Mouse (Mus musculus) T-helper 17 cell (primary cell): ENCODE results near the gene Rom1.

Experiments
- in situ Hi-C, 2 experiments: fragments of 300-600 bp; cut with MboI, MseI; formaldehyde crosslinking; loops; 1 replicate in 1 of 2; 2 replicates in 1 of 2; pipeline ENCODE4 v1.15.1; 2025; ENCODE audit warnings: high pct_unique_total_duplicates in 2 of 2

Rom1 gene

DNA sequence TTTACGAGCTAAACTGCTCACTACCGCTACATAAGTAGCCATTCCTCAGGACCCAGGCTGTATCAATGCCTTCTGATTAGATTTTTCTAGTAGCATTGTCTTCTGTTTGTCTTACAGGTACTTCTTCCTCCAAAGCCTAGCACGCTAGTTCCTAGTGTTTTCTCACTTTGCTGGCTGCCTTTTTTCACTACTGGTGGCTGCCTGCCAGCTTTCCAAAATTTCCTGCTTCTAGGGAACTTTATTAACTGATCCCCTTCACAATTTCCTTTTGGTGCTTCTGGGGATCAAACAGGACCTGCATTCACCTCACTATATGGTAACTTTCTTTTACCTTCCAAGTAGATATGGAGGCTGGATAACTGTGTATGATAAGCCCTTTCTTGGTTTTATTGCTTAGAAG, 30.1 kb downstream of the Rom1 start:
- in situ Hi-C loops = loop anchor here (5.0 kb wide), 2 partner anchors 77 to 82 kb away; partner anchors contain the start of genes Hnrnpul2 (in 1 of the 2) and Ttc9c (in 1 of the 2)

DNA sequence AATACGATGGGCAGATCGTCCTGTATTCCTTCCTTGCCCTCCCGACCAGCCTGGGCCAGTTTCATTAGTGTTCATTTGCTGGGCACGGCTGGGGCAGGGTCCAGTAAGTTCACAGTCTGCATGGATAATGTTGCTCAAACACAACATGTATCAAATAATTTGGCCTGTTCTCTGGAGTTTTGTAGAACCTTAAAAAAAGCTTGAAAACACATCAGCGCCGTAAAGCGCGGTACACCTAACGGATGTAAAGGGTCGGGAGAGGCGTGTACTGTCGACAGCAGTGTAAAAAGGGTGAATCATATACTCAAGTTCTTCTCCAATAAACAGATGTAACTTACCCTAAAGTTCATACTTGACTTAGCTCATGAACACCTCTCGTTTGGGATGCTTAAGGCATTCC, 30.6 kb downstream of the Rom1 start:
- in situ Hi-C loops = loop anchor here (5.0 kb wide), 2 partner anchors 76 to 81 kb away; partner anchors contain the start of genes Hnrnpul2 (in 1 of the 2) and Ttc9c (in 1 of the 2)

GRCm38 (mm10) chr19:8897865-8898495, 31.2 kb downstream of the Rom1 start, which contains the start of gene Ganab:
Gene Ganab, plus strand, starts transcription at chr19:8898071.
- in situ Hi-C loops = loop anchor here (5.0 kb wide), 2 partner anchors 76 to 81 kb away; partner anchors contain the start of genes Hnrnpul2 (in 1 of the 2) and Ttc9c (in 1 of the 2)

DNA sequence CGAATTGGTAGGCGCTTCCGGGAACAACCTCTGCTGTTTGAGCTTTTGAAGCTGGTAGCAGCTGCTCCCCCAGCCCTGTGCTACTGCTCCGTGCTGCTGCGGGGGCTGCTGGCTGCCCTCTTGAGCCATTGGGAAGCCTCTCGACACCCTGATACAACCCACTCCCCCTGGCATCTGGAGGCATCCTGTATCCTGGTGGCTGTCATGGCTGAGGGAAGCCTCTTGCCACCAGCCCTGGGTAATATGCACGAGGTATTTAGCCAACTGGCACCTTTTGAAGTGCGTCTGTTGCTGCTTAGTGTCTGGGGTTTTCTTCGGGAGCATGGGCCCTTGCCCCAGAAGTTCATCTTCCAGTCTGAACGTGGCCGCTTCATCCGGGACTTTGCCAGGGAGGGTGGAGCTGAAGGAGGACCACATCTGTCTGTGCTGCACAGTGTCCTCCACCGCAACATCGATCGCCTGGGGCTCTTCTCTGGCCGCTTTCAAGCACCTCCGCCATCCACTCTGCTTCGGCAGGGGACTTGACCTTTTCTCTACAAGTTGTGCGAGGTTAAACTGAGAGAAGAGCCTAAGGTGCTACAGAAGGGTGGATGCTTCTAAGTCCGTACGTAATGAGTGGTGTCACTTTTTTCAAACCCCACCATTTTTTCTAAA, 31.8 kb downstream of the Rom1 start:
- in situ Hi-C loops = loop anchor here (5.0 kb wide), 2 partner anchors 75 to 80 kb away; partner anchors contain the start of genes Hnrnpul2 (in 1 of the 2) and Ttc9c (in 1 of the 2)

DNA sequence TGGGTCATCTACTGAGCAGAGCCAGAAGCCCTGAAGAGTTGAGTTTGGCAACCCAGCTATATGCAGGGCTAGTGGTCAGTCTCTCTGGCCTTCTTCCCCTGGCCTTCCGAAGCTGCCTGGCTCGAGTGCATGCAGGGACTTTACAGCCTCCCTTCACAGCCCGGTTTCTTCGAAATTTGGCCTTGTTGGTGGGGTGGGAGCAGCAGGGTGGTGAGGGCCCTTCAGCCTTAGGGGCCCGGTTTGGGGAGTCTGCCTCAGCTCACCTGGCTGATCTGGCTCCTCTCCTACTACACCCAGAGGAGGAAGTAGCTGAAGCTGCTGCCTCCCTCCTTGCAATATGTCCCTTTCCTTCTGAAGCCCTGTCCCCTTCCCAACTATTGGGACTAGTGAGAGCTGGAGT, 32.9 kb downstream of the Rom1 start:
- in situ Hi-C loops = loop anchor here (5.0 kb wide), 2 partner anchors 74 to 79 kb away; partner anchors contain the start of genes Hnrnpul2 (in 1 of the 2) and Ttc9c (in 1 of the 2)

DNA sequence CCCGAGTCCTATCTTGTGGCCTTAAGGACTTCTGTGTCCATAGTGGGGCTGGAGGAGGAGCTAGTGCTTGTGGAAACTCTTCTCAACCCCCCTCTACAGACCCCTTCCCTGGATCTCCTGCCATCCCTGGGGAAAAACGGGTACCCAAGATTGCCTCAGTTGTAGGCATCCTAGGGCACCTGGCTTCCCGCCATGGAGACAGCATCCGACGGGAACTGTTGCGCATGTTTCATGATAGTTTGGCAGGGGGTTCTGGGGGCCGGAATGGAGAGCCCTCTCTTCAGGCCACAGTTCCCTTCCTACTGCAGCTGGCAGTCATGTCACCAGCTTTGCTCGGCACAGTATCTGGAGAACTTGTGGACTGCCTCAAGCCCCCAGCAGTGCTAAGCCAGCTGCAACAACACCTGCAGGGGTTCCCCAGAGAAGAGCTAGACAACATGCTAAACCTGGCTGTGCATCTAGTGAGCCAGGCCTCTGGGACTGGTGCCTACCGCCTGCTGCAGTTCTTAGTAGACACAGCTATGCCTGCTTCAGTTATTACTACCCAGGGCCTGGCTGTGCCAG, 33.7 kb downstream of the Rom1 start:
- in situ Hi-C loops = loop anchor here (5.0 kb wide), 2 partner anchors 73 to 78 kb away; partner anchors contain the start of genes Hnrnpul2 (in 1 of the 2) and Ttc9c (in 1 of the 2)

- in situ Hi-C loops = loop anchor here in 1 of 2 experiments (5.0 kb wide), 1 partner anchor 49 kb away; the partner anchor contains the start of gene Mta2
Observed at GRCm38 (mm10) chr19:8892829-8893766, 36.1 kb downstream of the Rom1 start, which contains the start of gene Ints5. Gene Ints5, plus strand, starts transcription at chr19:8893005.

GRCm38 (mm10) chr19:8888511-8889385, 40.4 kb downstream of the Rom1 start, which contains the start of the genes 1810009A15Rik and Gm49416:
Gene 1810009A15Rik, plus strand, starts transcription at chr19:8888853.
Gene Gm49416, plus strand, starts transcription at chr19:8888926.
- in situ Hi-C loops = no loop called here

DNA sequence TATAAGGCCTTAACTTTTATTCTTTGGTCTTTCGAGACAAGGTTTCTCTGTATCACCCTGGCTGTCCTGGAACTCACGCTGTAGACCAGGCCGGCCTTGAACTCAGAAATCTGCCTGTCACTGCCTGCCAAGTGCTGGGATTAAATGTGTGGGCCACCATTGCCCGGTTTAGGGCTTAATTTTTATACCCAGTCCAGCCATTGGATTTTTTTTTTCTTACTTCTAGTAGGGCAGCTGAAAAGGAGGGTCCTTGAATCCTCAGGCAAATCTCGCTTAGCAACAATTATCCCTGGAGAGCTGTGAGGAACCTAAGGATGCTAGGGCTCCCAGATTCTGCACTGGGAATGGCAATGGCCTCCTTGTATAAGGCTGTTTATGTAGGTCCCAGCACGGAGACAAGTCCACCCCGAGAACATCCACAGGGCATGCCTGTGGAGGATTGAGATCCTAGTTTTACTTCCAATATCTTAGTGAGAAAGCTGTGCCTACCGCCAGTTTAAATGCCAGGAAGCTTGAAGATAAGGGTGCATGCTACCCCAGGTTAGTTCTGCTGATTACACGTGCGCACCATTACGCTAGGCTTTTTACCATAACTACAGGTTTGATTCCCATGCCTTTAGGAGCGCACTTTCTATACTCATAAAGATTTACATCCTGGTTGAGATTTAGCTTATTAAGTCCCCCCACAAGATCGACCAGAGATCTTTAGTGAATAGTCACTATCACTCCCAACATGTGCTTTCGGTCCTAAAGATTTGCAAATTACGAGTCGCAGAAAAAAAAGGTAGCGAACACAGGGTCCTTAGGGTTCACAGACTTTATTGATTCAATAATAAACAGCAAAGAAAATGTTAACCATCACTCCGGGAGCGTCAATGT, 41.3 kb downstream of the Rom1 start:
- in situ Hi-C loops = no loop called here

GRCm38 (mm10) chr19:8886916-8887584, 42.1 kb downstream of the Rom1 start:
- in situ Hi-C loops = no loop called here

DNA sequence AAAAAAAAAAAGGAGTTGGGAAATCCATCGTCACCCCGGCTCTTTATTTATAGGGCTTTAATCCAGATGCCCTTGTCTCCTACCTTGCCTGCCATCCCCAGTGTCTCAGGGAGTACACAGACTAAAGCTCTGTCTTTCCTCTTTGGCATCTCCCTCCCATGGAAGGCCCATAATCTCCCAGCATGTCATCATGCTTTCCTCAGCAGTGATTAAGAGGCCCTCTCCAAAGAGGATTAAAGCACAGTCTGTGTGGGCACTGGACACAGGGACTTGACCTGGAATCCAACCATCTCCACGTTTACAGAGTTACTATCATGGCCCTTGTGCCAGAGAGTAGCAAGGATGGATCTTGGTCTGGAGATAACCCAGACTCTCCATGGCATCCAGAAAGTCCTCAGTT, 45.5 kb downstream of the Rom1 start, which contains the start of the genes Lbhd1 and Gm49403:
Gene Lbhd1 (plus strand): TSS at position 117 of the 400 bp plus-strand sequence.
Gene Gm49403 (plus strand): TSS at position 315 of the 400 bp plus-strand sequence.
- in situ Hi-C loops = no loop called here

GRCm38 (mm10) chr19:8881034-8881392, 48.1 kb downstream of the Rom1 start:
- in situ Hi-C loops = no loop called here

DNA sequence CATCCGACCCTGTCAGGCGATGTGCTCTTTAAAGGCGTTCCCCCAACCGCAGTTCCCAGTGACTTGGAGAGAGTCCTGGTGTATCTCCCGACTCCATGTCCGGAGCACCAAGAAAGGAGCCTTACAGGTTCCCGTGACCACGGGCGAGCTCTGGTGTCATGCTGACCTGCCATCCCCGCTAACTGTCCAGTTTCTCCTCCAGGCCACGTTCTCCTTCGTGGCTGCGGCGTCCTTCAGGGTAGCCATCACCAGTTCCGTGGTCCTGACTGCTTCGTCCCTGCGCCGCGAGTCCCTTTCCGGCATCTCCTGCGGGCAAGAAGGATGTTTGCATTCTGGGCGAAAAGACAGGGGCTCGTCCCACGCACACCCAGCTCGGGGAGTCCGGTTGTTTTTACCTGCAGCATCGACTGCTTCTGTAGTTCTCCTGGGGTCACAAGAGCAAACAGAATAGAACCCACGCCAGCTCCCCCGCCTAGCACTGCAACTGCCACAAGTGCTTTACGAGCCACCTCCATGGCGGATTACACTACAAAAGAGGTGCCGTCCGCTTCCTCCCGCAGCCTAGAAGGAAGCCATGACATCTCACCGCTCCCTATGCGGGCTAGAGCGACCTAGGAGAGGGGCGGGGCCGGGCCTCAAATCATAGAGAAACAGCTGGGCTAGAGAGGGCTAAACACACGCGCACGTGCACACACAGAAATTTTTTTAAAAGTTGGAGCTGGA, 48.7 kb downstream of the Rom1 start, which contains the start of gene Uqcc3:
Gene Uqcc3 (minus strand): TSS at position 613 of the 723 bp plus-strand sequence.
- in situ Hi-C loops = no loop called here
